Mouse (Mus musculus) embryonic facial prominence, embryonic 13.5 days (tissue): ENCODE results near the gene Clec16a. TPM values are rescaled to one million over a fixed set of nuclear protein-coding genes. Genes with fewer than 3 reads are reported as not detected.

Source experiments
- ATAC-seq: fragments of 200-750 bp; cut with Nextera tagmentation; 2 replicates; pipeline ENCODE4 v1.8.0; 2017; ENCODE audit warnings: low read depth; ENCODE audit not compliant: insufficient number of reproducible peaks, insufficient read depth, low FRiP score, low TSS enrichment
- H3K27ac ChIP-seq: fragments of 300-500 bp; sonication (generic); 2 replicates; pipeline ENCODE4 v1.5.1; 2015; ENCODE audit warnings: moderate library complexity, mild to moderate bottlenecking, inconsistent platforms
- H3K27me3 ChIP-seq: fragments of 300-500 bp; sonication (generic); 2 replicates; pipeline ENCODE4 v1.6.1; 2015; ENCODE audit warnings: mild to moderate bottlenecking, inconsistent platforms
- H3K36me3 ChIP-seq: fragments of 300-500 bp; sonication (generic); 2 replicates; pipeline ENCODE4 v1.6.1; 2015; ENCODE audit warnings: mild to moderate bottlenecking, inconsistent platforms
- H3K4me1 ChIP-seq: fragments of 300-500 bp; sonication (generic); 2 replicates; pipeline ENCODE4 v1.6.1; 2015; ENCODE audit warnings: inconsistent platforms
- H3K4me2 ChIP-seq: fragments of 300-500 bp; sonication (generic); 2 replicates; pipeline ENCODE4 v1.6.1; 2015; ENCODE audit warnings: moderate library complexity, mild to moderate bottlenecking, inconsistent platforms
- H3K4me3 ChIP-seq: fragments of 300-500 bp; sonication (generic); 2 replicates; pipeline ENCODE4 v1.5.1; 2015; ENCODE audit warnings: mild to moderate bottlenecking, inconsistent platforms
- H3K9ac ChIP-seq: fragments of 300-500 bp; sonication (generic); 2 replicates; pipeline ENCODE4 v1.6.1; 2015; ENCODE audit warnings: mild to moderate bottlenecking, inconsistent platforms
- H3K9me3 ChIP-seq: fragments of 300-500 bp; sonication (generic); 2 replicates; pipeline ENCODE4 v1.6.1; 2016; ENCODE audit warnings: inconsistent platforms
- WGBS: fragments of 180-500 bp; shearing (Covaris S2); methylation state at CpG from one replicate; pipeline ENCODE4 v1.1.7; 2015; ENCODE audit warnings: mixed read lengths; 5-methylcytosine and 5-hydroxymethylcytosine counted together
- polyA plus RNA-seq: library from polyadenylated mRNA; unstranded; fragments of >200 nt; fragmentation: Nextera tagmentation; extraction: Ambion mirVana; gene quantifications from 2 replicates; pipeline ENCODE4 v1.2.1, GENCODE M21; 2015

Clec16a gene
- polyA plus RNA-seq, 1 experiment from 2014 or later: 42.0 TPM

DNA sequence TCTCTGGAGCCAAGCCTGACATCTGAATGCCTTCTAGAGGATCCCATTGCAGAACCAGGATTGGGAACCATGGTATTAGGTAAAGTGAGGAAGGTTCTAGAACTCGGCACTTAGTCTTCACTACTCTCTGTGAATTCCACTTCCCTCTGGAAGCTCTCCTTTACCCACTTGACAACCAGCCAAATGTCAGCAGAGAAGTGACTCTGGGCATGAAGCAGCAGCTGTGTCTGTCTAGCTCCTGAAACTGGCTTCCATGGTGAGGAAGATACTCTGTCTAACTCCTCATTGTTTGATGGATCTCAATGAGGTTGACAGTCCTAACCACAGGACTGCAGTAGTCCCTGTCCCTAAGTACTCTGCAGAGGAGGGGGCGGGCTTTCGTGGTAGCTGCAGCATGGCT is 110.1 kb downstream of the Clec16a start:
- Histone ChIP-seq H3K9me3 (no peaks in the 10 kb centered on the region), H3K9ac (no peak overlapping the region), H3K36me3 (no peaks in the 10 kb centered on the region), H3K4me1 (peaks cover 29% of the 10 kb centered on the region), H3K27me3 (no peaks in the 10 kb centered on the region), H3K27ac (no peak overlapping the region), H3K4me3 (no peak overlapping the region), H3K4me2 (no peak overlapping the region)
- WGBS: 85% methylated on average over 3 of the region's 3 CpGs
- no peak for ATAC-seq

- peaks cover 34% of the 10 kb centered on the region for H3K4me1 ChIP-seq
- no peaks in the 10 kb centered on the region for H3K36me3 ChIP-seq
- H3K27ac ChIP-seq: no peak overlapping the region
- no peak overlapping the region for H3K4me3 ChIP-seq
- H3K27me3 ChIP-seq: no peaks in the 10 kb centered on the region
- H3K9ac ChIP-seq: no peak overlapping the region
- no peak for ATAC-seq
- WGBS: 39% methylated on average over 3 of the region's 3 CpGs
- no peak overlapping the region for H3K4me2 ChIP-seq
- no peaks in the 10 kb centered on the region for H3K9me3 ChIP-seq
Measured at GRCm38 (mm10) chr16:10655926-10656325, 110.8 kb downstream of the Clec16a start.

DNA sequence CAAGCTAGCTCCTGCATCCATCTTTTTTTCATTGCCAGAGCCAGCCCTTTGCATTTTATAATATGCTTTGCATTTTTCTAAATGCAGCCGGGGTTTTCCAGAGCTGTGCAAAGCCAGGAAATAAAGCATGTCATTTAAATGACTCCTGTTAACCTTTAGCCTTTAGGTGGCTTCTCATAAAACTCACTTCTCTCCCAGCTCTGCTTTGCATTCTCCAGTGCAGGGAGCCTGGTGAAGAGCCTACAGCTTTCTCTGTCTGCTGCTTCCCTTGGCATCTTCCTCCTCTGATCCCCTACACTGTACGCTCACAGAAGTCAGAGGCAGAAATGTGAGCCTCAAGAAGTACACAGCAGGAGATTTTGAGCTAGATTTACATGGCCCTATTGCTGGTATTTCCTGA is 111.3 kb downstream of the Clec16a start:
- no peak for ATAC-seq
- 24% methylated on average over 2 of the region's 2 CpGs for WGBS
- no peak overlapping the region for H3K27ac ChIP-seq
- H3K9ac ChIP-seq: no peak overlapping the region
- H3K27me3 ChIP-seq: no peaks in the 10 kb centered on the region
- H3K4me3 ChIP-seq: no peak overlapping the region
- H3K9me3 ChIP-seq: no peaks in the 10 kb centered on the region
- no peak overlapping the region for H3K4me2 ChIP-seq
- peaks cover 34% of the 10 kb centered on the region for H3K4me1 ChIP-seq
- H3K36me3 ChIP-seq: no peaks in the 10 kb centered on the region

- H3K9ac ChIP-seq: no peak overlapping the region
- H3K9me3 ChIP-seq: no peaks in the 10 kb centered on the region
- peaks cover 34% of the 10 kb centered on the region for H3K4me1 ChIP-seq
- 78% methylated on average over 1 of the region's 1 CpGs for WGBS
- H3K27ac ChIP-seq: no peak overlapping the region
- no peak for ATAC-seq
- no peaks in the 10 kb centered on the region for H3K27me3 ChIP-seq
- H3K4me3 ChIP-seq: no peak overlapping the region
- no peak overlapping the region for H3K4me2 ChIP-seq
- no peaks in the 10 kb centered on the region for H3K36me3 ChIP-seq
Measured at GRCm38 (mm10) chr16:10656939-10657338, 111.8 kb downstream of the Clec16a start.

DNA sequence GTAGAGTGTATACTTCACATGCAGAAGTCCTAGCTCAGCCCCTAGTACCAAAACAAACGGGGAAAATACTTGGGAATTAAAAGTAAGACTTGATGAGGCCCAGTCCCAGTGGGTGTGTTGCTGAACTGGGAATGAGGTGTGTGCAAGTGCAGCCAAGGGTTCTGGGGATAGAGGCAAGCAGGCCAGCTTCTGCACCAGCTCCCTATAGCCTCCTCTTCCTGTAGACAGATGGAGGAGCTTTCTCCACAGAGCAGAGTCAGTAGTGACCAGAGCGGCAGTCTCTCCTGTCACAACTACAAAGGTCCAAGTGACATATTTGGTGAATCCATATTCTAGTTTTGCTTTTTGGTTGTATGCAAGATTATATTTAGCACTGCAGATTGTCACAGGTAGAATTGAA is 114.1 kb downstream of the Clec16a start:
- Histone ChIP-seq H3K36me3 (no peaks in the 10 kb centered on the region), H3K4me2 (no peak overlapping the region), H3K4me3 (no peak overlapping the region), H3K27me3 (no peaks in the 10 kb centered on the region), H3K9ac (no peak overlapping the region), H3K27ac (no peak overlapping the region), H3K9me3 (no peaks in the 10 kb centered on the region), H3K4me1 (peaks cover 34% of the 10 kb centered on the region)
- ATAC-seq: no peak
- WGBS: 85% methylated on average over 2 of the region's 2 CpGs

GRCm38 (mm10) chr16:10660526-10660925 is 115.4 kb downstream of the Clec16a start:
- H3K4me2 ChIP-seq: no peak overlapping the region
- ATAC-seq: no peak
- H3K4me1 ChIP-seq: peaks cover 42% of the 10 kb centered on the region
- H3K27ac ChIP-seq: no peak overlapping the region
- no peak overlapping the region for H3K4me3 ChIP-seq
- no peaks in the 10 kb centered on the region for H3K9me3 ChIP-seq
- H3K36me3 ChIP-seq: no peaks in the 10 kb centered on the region
- no peaks in the 10 kb centered on the region for H3K27me3 ChIP-seq
- no peak overlapping the region for H3K9ac ChIP-seq

DNA sequence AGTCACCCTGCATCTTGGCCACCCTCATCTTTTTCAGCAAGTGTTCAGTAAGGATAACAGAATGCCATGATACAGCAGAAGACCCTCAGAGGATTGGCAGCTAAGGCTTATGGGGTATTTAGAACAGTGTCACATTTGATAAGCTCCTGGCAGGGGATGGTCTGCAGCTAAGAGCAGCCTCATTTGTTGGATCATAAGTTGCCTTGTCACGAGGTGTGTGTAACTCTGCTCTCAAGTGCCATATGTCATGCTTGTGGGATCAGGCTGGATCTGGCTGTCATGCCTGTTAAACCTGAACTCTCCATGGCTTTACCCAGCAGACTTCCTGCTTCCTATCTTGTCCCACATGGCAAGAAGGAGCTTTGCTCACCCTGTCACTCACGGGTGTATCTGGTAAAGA is 116.2 kb downstream of the Clec16a start:
- Histone ChIP-seq H3K27me3 (no peaks in the 10 kb centered on the region), H3K36me3 (no peaks in the 10 kb centered on the region), H3K4me3 (no peak overlapping the region), H3K9ac (no peak overlapping the region), H3K9me3 (no peaks in the 10 kb centered on the region), H3K4me2 (no peak overlapping the region), H3K4me1 (peaks cover 38% of the 10 kb centered on the region), H3K27ac (no peak overlapping the region)
- 49% methylated on average over 2 of the region's 2 CpGs for WGBS
- no peak for ATAC-seq

DNA sequence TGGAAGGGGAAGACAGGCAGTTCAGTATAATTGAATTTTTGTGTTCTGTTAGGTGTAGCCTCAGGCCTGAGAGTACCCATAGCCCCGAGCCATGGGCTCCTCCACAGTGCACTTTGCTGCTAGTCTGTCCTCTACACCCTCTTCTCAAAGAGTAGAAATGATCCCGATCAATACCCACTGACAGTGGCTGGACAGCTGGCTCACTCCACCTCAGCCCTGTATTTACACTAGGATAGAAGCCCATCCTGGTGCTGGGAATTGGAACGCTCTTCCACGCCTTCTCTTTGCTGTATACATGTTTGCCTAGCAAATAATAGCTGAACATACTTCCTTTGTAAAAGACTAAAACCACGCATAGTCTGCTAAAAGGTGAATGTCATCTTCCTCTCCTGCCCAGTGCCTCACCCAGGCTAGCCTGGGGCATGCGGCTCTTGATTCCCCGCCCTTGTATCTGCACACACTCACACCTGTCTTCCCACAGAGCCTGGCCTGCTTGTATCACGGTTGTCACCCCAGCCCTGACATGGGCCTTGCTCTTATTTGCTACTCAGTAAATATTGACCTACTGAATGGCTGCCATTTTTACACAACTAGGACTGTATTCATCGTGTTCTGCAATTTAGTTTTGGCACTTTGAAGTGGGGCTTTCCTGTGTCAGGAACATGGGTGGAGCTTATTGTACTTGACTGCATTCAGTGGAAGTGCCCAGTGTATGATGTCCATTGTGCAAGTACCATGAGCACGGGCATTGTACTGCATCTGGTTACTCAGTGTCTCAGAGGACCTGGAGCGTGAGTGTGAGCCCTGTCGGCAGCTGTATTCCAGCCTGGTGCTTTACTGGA is 119.0 kb downstream of the Clec16a start:
- Histone ChIP-seq H3K9me3 (no peaks in the 10 kb centered on the region), H3K4me1 (peaks cover 28% of the 10 kb centered on the region), H3K27me3 (no peaks in the 10 kb centered on the region), H3K9ac (no peak overlapping the region), H3K27ac (no peak overlapping the region), H3K4me2 (no peak overlapping the region), H3K36me3 (no peaks in the 10 kb centered on the region), H3K4me3 (no peak overlapping the region)
- ATAC-seq: no peak
- WGBS: 88% methylated on average over 12 of the region's 12 CpGs

DNA sequence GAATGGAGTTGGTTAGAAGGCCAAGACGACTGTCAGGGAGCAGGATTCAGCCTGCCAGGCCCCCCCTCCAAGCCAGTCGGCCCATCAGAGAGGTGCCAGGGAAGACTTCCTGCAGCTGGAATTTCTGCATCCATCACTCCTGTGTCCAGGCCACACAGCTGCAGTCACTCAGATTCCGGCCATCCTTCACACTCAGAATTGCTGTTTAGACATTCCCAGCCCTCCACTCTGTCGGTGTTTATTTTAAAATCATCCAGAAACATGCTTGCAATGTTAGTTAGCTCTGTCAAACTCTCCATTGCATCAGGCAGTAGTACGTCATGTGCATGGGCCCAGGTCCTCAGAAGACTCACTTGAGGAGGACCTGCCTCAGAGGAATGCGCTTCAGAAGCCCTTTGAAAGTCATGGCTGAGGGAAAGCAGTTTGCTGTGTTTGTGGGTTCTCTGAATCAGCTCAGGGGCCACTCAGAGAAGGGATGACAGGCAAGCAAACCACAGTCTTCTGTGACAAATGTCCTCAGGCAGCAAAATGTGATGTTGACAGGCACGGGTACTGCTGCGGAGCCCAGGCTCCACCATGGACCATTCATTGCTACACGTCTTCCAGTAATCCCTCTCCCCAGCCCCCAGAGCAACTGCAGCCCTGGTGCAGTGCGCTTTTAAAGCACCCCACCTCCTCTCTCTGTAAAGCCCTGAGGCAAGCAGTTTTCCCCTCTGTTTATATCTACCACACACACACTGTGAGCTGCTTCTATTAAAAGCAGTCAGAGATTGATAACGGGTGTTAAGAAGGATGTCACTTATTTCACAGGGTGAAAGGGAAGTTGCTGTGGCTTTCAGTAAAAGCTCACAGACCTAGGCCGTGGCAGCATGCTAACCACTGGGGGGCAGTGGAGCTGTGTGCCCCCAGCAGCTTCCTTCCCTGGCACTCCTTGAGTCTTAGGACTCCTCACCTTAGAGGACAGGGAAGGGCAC is 120.1 kb downstream of the Clec16a start:
- Histone ChIP-seq H3K9ac (no peak overlapping the region), H3K27me3 (no peaks in the 10 kb centered on the region), H3K36me3 (no peaks in the 10 kb centered on the region), H3K4me2 (no peak overlapping the region), H3K4me3 (no peak overlapping the region), H3K27ac (0 out of 2 replicates have a peak overlapping the region, but pooled peaks have one; percentile 48), H3K9me3 (no peaks in the 10 kb centered on the region), H3K4me1 (peaks cover 34% of the 10 kb centered on the region)
- whole genome bisulfite sequencing: 34% methylated on average over 12 of the region's 12 CpGs
- ATAC-seq: no peak

GRCm38 (mm10) chr16:10666766-10667165 is 121.6 kb downstream of the Clec16a start:
- Histone ChIP-seq H3K4me2 (no peak overlapping the region), H3K27me3 (no peaks in the 10 kb centered on the region), H3K9me3 (no peaks in the 10 kb centered on the region), H3K9ac (no peak overlapping the region), H3K4me1 (peaks cover 29% of the 10 kb centered on the region), H3K36me3 (no peaks in the 10 kb centered on the region), H3K27ac (no peak overlapping the region), H3K4me3 (no peak overlapping the region)
- WGBS: 74% methylated on average over 3 of the region's 3 CpGs
- no peak for ATAC-seq

DNA sequence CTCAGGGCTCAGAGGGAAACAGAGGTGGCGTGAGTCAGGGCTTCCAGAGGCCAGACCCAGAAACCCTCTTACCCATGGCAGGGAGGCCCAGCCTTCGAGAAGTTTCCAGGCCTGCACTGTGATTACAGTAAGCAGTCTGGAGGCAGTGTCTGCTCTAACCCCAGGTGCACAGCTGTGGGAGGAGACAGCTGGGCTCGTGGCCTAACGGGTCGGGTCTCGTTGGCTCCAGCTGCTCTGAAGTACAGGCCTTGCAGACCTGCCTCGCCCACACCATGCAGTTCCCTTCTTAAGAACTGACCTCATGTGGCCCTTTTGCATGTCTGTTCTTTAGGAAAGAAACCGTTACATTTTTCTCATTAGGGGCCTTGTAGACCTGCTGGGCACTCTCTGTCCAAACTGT is 123.3 kb downstream of the Clec16a start:
- Histone ChIP-seq H3K4me1 (peaks cover 32% of the 10 kb centered on the region), H3K9ac (peak overlapping the region; percentile 17; the same call in 1 of the 2 replicates), H3K9me3 (no peaks in the 10 kb centered on the region), H3K27me3 (no peaks in the 10 kb centered on the region), H3K4me3 (no peak overlapping the region), H3K27ac (no peak overlapping the region; the same call in 1 of the 2 replicates), H3K4me2 (no peak overlapping the region), H3K36me3 (no peaks in the 10 kb centered on the region)
- ATAC-seq: no peak
- 58% methylated on average over 8 of the region's 8 CpGs for WGBS
